8 mouse cellular contexts compared by ENCODE assay signal in the genomic region with DNA sequence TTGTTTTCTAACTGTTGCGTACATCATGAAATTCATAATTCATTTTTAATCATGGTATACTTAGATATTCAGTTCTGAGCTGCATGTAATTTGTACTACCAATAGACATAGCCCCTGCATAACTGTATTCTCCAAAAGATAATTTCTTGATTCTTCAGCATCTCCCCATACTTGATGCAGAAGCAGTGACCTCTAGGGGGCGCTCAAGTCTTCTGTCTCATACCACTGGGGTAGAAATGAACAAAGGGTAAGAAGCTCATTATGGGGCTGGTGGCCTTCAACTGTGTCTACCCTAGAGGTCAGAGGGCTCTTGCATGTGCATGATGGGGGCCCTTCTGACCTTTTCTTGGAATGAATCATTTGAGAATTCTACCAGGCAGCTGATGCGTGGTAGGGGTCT.
A peak's percentile ranks its signal among the peaks of the same experiment; 100 is the strongest.
DNase-seq lines count a peak whose midpoint lies in the region; ATAC-seq and TF ChIP-seq lines count a peak whose summit lies in the region.

No protein-coding gene starts in this region.

- no peak for TF ChIP-seq EP300 in heart, adult 2 months (IDR thresholded peaks at IDR 0.05; ENCODE audit: insufficient read depth, low read depth, low read length)

- DNase-seq in heart, adult 2 months = peak; percentile 9 to 30
- DNase-seq in CD4-positive helper T cell, adult 2 months (ENCODE audit: low read depth, low spot score) = peak; percentile 17
- DNase-seq in brain, adult 2 months (ENCODE audit: low read depth, low spot score) = peak; percentile 64
- DNase-seq in frontal cortex, adult 2 months (ENCODE audit: extremely low spot score in 1 of 2, low spot score in 1 of 2) = peak; percentile 1 to 70
- peak; percentile 3 to 13 for DNase-seq in layer of hippocampus, postnatal 36 days
- DNase-seq in retina, embryonic 14.5 days (ENCODE audit: low spot score) = peak; percentile 66

- no peak overlapping the region for H3K9ac ChIP-seq in heart, adult 2 months (ENCODE audit: low read depth, low read length)
- H3K9ac ChIP-seq in heart, embryonic 12.5 days = no peak overlapping the region

- no peaks in the 10 kb centered on the region for H3K9me3 ChIP-seq in heart, embryonic 12.5 days (replicated peaks)

- peak; percentile 75 for TF ChIP-seq CTCF in heart, adult 2 months (IDR thresholded peaks at IDR 0.05)

- intact Hi-C loops in heart, adult 2 months (cut with DNase I) = no loop called here

- no peak overlapping the region for H3K27ac ChIP-seq in heart, adult 2 months
- no peak overlapping the region for H3K27ac ChIP-seq in heart, embryonic 12.5 days (ENCODE audit: poor library complexity, severe bottlenecking)

- no peaks in the 10 kb centered on the region for H3K36me3 ChIP-seq in heart, adult 2 months (ENCODE audit: control insufficient read depth, insufficient read depth, low read length)
- H3K36me3 ChIP-seq in heart, embryonic 12.5 days = no peaks in the 10 kb centered on the region

- no peaks in the 10 kb centered on the region for H3K4me1 ChIP-seq in heart, adult 2 months (ENCODE audit: control insufficient read depth, insufficient read depth, low read length)
- H3K4me1 ChIP-seq in heart, embryonic 12.5 days (replicated peaks) = no peaks in the 10 kb centered on the region

- H3K4me3 ChIP-seq in heart, adult 2 months = no peak overlapping the region
- H3K4me3 ChIP-seq in heart, embryonic 12.5 days = no peak overlapping the region

- no peak for TF ChIP-seq POLR2A in heart, adult 2 months (IDR thresholded peaks at IDR 0.05; ENCODE audit: insufficient read depth, low read depth, low read length)

- H3K27me3 ChIP-seq in heart, adult 2 months (ENCODE audit: control insufficient read depth, insufficient read depth, low read length) = no peaks in the 10 kb centered on the region
- H3K27me3 ChIP-seq in heart, embryonic 12.5 days (replicated peaks) = no peaks in the 10 kb centered on the region; the same call in 1 of the 2 replicates

- no peaks in the 10 kb centered on the region for H3K79me2 ChIP-seq in heart, adult 2 months (replicated peaks; ENCODE audit: control insufficient read depth, insufficient read depth, low read length)

- WGBS in heart, adult 2 months = 62% methylated on average over 3 of the region's 3 CpGs
- 62% methylated on average over 3 of the region's 3 CpGs for WGBS in heart, embryonic 12.5 days

- ATAC-seq in heart, embryonic 12.5 days (ENCODE audit: insufficient number of reproducible peaks, low FRiP score) = no peak
- no peak for ATAC-seq in inflammation-experienced regulatory T-cells, adult 6 months

- no peak overlapping the region for H3K4me2 ChIP-seq in heart, embryonic 12.5 days

Comparison
In these comparisons a context has a peak if more than half of its experiments do, and no peak if none do; other contexts are left out.
1. DNase-seq: peak in every context shown above with its lines; median percentile 66 in retina, embryonic 14.5 days; 64 in brain, adult 2 months; 36 in frontal cortex, adult 2 months; 20 in heart, adult 2 months; 17 in CD4-positive helper T cell, adult 2 months; 8 in layer of hippocampus, postnatal 36 days.